Mouse (Mus musculus) hindbrain, embryonic 13.5 days (tissue): ENCODE data around the gene Tldc2. TPM values are rescaled to one million over a fixed set of nuclear protein-coding genes. Genes with fewer than 3 reads are reported as not detected.

ENCODE experiments used
- ATAC-seq: fragments of 200-750 bp; cut with Nextera tagmentation; 2 replicates; pipeline ENCODE4 v1.8.0; 2017; ENCODE audit warnings: moderate TSS enrichment; ENCODE audit not compliant: low FRiP score
- H3K27ac ChIP-seq: fragments of 300-500 bp; sonication (generic); 2 replicates; pipeline ENCODE4 v1.5.1; 2015; ENCODE audit warnings: inconsistent platforms, mild to moderate bottlenecking, moderate library complexity
- H3K27me3 ChIP-seq: fragments of 300-500 bp; sonication (generic); 2 replicates; pipeline ENCODE4 v1.6.1; 2015; ENCODE audit warnings: mild to moderate bottlenecking, inconsistent platforms
- H3K36me3 ChIP-seq: fragments of 300-500 bp; sonication (generic); 2 replicates; pipeline ENCODE4 v1.6.1; 2015; ENCODE audit warnings: mild to moderate bottlenecking, inconsistent platforms
- H3K4me1 ChIP-seq: fragments of 300-500 bp; sonication (generic); replicated peaks from 2 replicates; pipeline ENCODE4 v1.6.1; 2015; ENCODE audit warnings: inconsistent platforms
- H3K4me2 ChIP-seq: fragments of 300-500 bp; sonication (generic); 2 replicates; pipeline ENCODE4 v1.6.1; 2015; ENCODE audit warnings: inconsistent platforms, mild to moderate bottlenecking, moderate library complexity
- H3K4me3 ChIP-seq: fragments of 300-500 bp; sonication (generic); 2 replicates; pipeline ENCODE4 v1.5.1; 2015; ENCODE audit warnings: mild to moderate bottlenecking, inconsistent platforms
- H3K9ac ChIP-seq: fragments of 300-500 bp; sonication (generic); 2 replicates; pipeline ENCODE4 v1.6.1; 2015; ENCODE audit warnings: mild to moderate bottlenecking, inconsistent platforms
- H3K9me3 ChIP-seq: fragments of 300-500 bp; sonication (generic); 2 replicates; pipeline ENCODE4 v1.6.1; 2016; ENCODE audit warnings: inconsistent platforms
- WGBS: fragments of 180-500 bp; shearing (Covaris S2); methylation state at CpG from one replicate; pipeline ENCODE4 v1.1.7; 2015; 5-methylcytosine and 5-hydroxymethylcytosine counted together
- polyA plus RNA-seq: library from polyadenylated mRNA; unstranded; fragments of >200 nt; fragmentation: Nextera tagmentation; extraction: Ambion mirVana; gene quantifications from 2 replicates; pipeline ENCODE4 v1.2.1, GENCODE M21; 2015

Gene Tldc2
- polyA plus RNA-seq, 1 experiment from 2014 or later = not detected

GRCm38 (mm10) chr2:157133769-157134478, 47.1 kb downstream of the Tldc2 start:
- Histone ChIP-seq H3K27ac (no peak overlapping the region), H3K9me3 (no peaks in the 10 kb centered on the region), H3K4me3 (peak overlapping the region; percentile 67), H3K4me2 (peak overlapping the region; percentile 95), H3K9ac (peak overlapping the region; percentile 77), H3K36me3 (no peaks in the 10 kb centered on the region), H3K27me3 (no peaks in the 10 kb centered on the region), H3K4me1 (peaks cover 11% of the 10 kb centered on the region)
- ATAC-seq = no peak
- WGBS = 23% methylated on average over 11 of the region's 11 CpGs

DNA sequence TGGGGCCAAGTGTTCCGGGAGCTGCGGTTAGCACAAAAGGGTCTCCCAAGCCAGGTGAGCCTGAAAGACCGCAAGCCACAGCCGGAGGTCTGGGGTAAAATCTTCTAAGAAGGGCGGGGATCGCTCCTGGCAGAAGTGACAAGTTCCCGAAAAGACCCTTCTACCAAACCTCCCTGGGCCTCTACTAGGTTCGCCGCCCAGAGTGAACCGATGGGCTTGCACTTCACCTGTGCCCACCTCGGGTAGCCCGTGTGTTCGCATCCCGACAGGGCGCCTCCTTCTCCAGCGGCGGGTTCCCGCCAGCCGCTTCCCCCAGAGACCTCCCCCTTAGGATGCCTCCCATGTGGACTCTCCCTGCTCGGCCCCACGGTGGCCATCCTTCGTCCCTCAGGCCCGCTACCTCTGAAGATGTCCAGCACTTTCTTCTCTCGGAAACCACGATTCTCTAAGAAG, 47.6 kb downstream of the Tldc2 start:
- no peaks in the 10 kb centered on the region for H3K27me3 ChIP-seq
- peak; percentile 79 for ATAC-seq
- under 1% methylated on average over 25 of the region's 25 CpGs for WGBS

DNA sequence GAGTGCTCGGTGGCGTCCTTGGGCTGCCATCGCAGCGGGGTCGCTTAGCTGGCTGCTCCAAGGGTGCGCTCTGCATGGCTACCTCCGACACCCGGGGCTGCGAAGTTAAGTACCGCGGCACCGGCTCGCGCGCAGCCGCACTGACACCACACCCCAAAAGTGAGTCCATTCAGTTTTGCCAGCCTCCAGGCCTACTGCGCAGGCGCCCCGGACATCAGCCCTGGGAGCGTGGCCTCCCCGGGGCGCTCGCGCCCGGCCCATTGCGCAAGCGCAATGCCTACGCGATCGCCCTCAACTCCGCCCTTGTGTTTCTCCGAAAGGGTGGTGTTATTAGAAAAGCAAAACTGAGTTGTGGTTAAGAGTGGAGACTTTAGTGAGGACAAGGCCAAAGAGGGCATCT, 48.2 kb downstream of the Tldc2 start, which contains the start of gene Samhd1:
TSS of gene Samhd1 (minus strand) at position 252 of the 400 bp plus-strand sequence.
- ATAC-seq = peak; percentile 89
- WGBS = under 1% methylated on average over 32 of the region's 32 CpGs

More for the DNA sequence above, 47.6 kb downstream of the Tldc2 start:
- Histone ChIP-seq H3K4me1 (peaks cover 11% of the 10 kb centered on the region), H3K9me3 (0 out of 2 replicates have a peak, but pooled peaks cover 3% of the 10 kb centered on the region), H3K4me3 (peak overlapping the region; percentile 67), H3K27ac (peak overlapping the region; percentile 48; the same call in 1 of the 2 replicates), H3K9ac (peak overlapping the region; percentile 77), H3K4me2 (peak overlapping the region; percentile 95), H3K36me3 (no peaks in the 10 kb centered on the region)

DNA sequence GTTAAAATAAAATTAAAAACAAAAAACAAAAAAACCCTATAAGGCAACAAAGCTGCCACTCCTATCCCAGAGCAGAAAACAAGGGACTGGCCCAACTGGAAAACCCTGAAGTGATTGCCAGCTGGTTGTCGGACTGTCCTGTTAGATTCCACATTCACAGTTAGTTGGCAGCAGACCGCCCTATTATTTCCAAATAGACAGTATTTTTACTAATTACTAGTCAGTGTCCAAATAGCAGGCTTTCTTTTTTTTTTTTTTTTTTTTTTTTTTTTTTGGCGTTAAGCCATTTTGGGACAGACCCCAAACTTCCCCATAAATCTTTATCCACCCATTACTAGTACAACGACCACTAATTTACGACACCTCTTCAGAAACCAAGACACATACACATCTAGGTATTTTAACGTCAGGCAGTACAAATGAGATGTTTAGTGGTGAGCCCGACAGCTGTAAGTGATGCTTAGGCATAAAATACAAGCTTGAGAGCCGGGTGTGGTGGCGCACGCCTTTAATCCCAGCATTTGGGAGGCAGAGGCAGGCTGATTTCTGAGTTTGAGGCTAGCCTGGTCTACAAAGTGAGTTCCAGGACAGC, 48.8 kb downstream of the Tldc2 start:
- Histone ChIP-seq H3K9ac (peak overlapping the region; percentile 77), H3K9me3 (0 out of 2 replicates have a peak, but pooled peaks cover 12% of the 10 kb centered on the region), H3K27me3 (no peaks in the 10 kb centered on the region), H3K4me1 (peaks cover 11% of the 10 kb centered on the region), H3K36me3 (no peaks in the 10 kb centered on the region), H3K27ac (peak overlapping the region; percentile 64), H3K4me3 (peak overlapping the region; percentile 67), H3K4me2 (peak overlapping the region; percentile 95)
- no peak for ATAC-seq
- WGBS = 86% methylated on average over 10 of the region's 10 CpGs

More for the DNA sequence above, 48.2 kb downstream of the Tldc2 start, which contains the start of gene Samhd1:
- Histone ChIP-seq H3K36me3 (no peaks in the 10 kb centered on the region), H3K9me3 (0 out of 2 replicates have a peak, but pooled peaks cover 8% of the 10 kb centered on the region), H3K27me3 (no peaks in the 10 kb centered on the region), H3K9ac (peak within 1 kb of the TSS; percentile 77), H3K4me2 (peak within 1 kb of the TSS; percentile 95), H3K27ac (peak within 1 kb of the TSS; percentile 64), H3K4me3 (peak within 1 kb of the TSS; percentile 67), H3K4me1 (peaks cover 11% of the 10 kb centered on the region)

- H3K4me2 ChIP-seq = no peak overlapping the region
- 91% methylated on average over 4 of the region's 4 CpGs for WGBS
- H3K27me3 ChIP-seq = no peaks in the 10 kb centered on the region
- no peak overlapping the region for H3K27ac ChIP-seq
- H3K4me3 ChIP-seq = no peak overlapping the region
- no peak for ATAC-seq
- H3K36me3 ChIP-seq = no peaks in the 10 kb centered on the region
- peaks cover 11% of the 10 kb centered on the region for H3K4me1 ChIP-seq
- 0 out of 2 replicates have a peak, but pooled peaks cover 12% of the 10 kb centered on the region for H3K9me3 ChIP-seq
- no peak overlapping the region for H3K9ac ChIP-seq
Measured at GRCm38 (mm10) chr2:157136176-157136575, 49.3 kb downstream of the Tldc2 start.

- 80% methylated on average over 2 of the region's 2 CpGs for WGBS
- Histone ChIP-seq H3K4me3 (no peak overlapping the region), H3K4me1 (peaks cover 11% of the 10 kb centered on the region), H3K36me3 (no peaks in the 10 kb centered on the region), H3K9me3 (0 out of 2 replicates have a peak, but pooled peaks cover 12% of the 10 kb centered on the region), H3K4me2 (no peak overlapping the region), H3K9ac (no peak overlapping the region), H3K27ac (no peak overlapping the region), H3K27me3 (no peaks in the 10 kb centered on the region)
- ATAC-seq = no peak
Measured at GRCm38 (mm10) chr2:157136646-157137045, 49.8 kb downstream of the Tldc2 start.

DNA sequence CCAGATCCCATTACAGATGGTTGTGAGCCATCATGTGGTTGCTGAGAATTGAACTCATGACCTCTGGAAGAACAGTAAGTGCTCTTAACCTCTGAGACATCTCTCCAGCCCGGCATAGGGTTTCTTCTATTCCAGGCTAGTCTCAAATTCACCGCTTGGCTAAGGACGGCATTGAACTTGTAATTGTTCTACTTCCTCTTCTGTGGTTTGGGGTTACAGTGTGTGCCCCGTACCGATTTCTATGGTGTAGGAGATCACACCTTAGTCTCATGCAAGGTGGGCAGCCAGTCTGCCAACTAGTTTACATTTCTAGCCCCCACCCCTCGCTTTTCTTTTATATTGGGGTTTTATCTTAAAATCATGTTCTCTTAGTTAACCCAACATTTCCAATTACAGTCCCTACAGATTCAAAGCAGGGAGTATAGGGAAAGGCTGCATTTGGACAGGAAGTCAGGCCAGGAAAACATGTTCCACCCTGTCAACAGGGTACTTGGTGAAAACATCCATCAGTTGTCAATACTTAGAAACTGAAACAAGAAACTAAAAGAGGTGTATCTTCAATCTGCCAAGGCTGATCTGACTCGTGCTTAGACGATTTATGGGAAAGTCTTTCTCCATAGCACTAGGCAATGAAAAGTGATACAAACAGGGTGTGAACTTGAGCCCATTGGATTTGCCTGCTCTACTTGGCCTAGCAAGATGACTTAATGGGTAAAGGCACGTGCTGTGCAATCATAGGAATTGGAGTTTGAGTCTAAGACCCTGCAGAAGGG, 51.3 kb downstream of the Tldc2 start:
- 91% methylated on average over 9 of the region's 9 CpGs for WGBS
- Histone ChIP-seq H3K4me1 (peaks cover 11% of the 10 kb centered on the region), H3K27ac (no peak overlapping the region), H3K9ac (no peak overlapping the region), H3K4me2 (no peak overlapping the region), H3K9me3 (0 out of 2 replicates have a peak, but pooled peaks cover 12% of the 10 kb centered on the region), H3K4me3 (no peak overlapping the region), H3K27me3 (no peaks in the 10 kb centered on the region), H3K36me3 (no peaks in the 10 kb centered on the region)
- ATAC-seq = no peak

GRCm38 (mm10) chr2:157138808-157139207, 52.0 kb downstream of the Tldc2 start:
- no peak for ATAC-seq
- no peaks in the 10 kb centered on the region for H3K36me3 ChIP-seq
- WGBS = 85% methylated on average over 5 of the region's 5 CpGs
- no peak overlapping the region for H3K27ac ChIP-seq
- no peak overlapping the region for H3K9ac ChIP-seq
- peaks cover 8% of the 10 kb centered on the region for H3K4me1 ChIP-seq
- no peaks in the 10 kb centered on the region for H3K27me3 ChIP-seq
- 0 out of 2 replicates have a peak, but pooled peaks cover 12% of the 10 kb centered on the region for H3K9me3 ChIP-seq
- H3K4me2 ChIP-seq = no peak overlapping the region
- no peak overlapping the region for H3K4me3 ChIP-seq

DNA sequence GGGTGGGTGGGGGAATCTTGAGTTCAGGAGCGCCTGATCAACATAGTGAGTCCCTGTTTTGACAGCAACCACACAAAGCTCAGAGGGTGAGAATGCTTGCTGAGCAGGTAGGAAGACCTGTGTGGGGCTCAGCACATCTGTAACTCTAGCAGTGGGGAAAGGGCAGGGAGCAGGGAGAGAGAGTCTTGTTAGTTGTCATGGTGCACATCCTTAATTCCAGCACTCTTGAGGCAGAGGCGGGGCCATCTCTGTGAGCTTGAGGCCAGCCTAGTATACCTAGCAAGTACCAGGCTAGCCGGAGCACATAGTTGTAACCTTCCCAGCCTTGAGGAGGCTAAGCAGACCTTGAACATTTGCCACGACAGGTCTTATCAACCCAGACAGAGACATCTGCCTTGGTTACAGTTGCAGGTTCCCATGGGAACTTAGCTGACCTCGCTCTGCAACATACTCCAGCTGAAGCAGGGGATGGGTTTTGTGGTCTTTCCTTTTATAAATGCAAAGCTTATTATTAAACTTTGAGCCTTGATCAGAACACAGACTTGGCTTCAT, 52.5 kb downstream of the Tldc2 start:
- 92% methylated on average over 5 of the region's 5 CpGs for WGBS
- Histone ChIP-seq H3K4me3 (no peak overlapping the region), H3K36me3 (no peaks in the 10 kb centered on the region), H3K4me2 (no peak overlapping the region), H3K9me3 (0 out of 2 replicates have a peak, but pooled peaks cover 12% of the 10 kb centered on the region), H3K4me1 (peaks cover 3% of the 10 kb centered on the region), H3K27me3 (no peaks in the 10 kb centered on the region), H3K9ac (no peak overlapping the region), H3K27ac (no peak overlapping the region)
- no peak for ATAC-seq

- Histone ChIP-seq H3K4me3 (no peak overlapping the region), H3K9ac (no peak overlapping the region), H3K27ac (no peak overlapping the region), H3K36me3 (peaks cover 16% of the 10 kb centered on the region), H3K27me3 (no peaks in the 10 kb centered on the region), H3K4me2 (no peak overlapping the region), H3K9me3 (0 out of 2 replicates have a peak, but pooled peaks cover 12% of the 10 kb centered on the region), H3K4me1 (no peaks in the 10 kb centered on the region)
- 90% methylated on average over 4 of the region's 4 CpGs for WGBS
- ATAC-seq = no peak
Measured at GRCm38 (mm10) chr2:157141962-157142361, 55.1 kb downstream of the Tldc2 start.

- no peak overlapping the region for H3K27ac ChIP-seq
- H3K9me3 ChIP-seq = 0 out of 2 replicates have a peak, but pooled peaks cover 12% of the 10 kb centered on the region
- H3K9ac ChIP-seq = no peak overlapping the region
- H3K27me3 ChIP-seq = no peaks in the 10 kb centered on the region
- ATAC-seq = no peak
- WGBS = 81% methylated on average over 5 of the region's 5 CpGs
- no peaks in the 10 kb centered on the region for H3K4me1 ChIP-seq
- no peak overlapping the region for H3K4me3 ChIP-seq
- no peak overlapping the region for H3K4me2 ChIP-seq
- H3K36me3 ChIP-seq = peaks cover 33% of the 10 kb centered on the region
Measured at GRCm38 (mm10) chr2:157144132-157144531, 57.3 kb downstream of the Tldc2 start.
